Mouse (Mus musculus): Measurements from ENCODE around the gene Fam205c. TPM values are rescaled to one million over a fixed set of nuclear protein-coding genes. Genes with fewer than 3 reads are reported as not detected.

Fam205c gene
- 2.0 and 2.3 TPM in 2 replicates for polyA plus RNA-seq (2015; fragmentation: Nextera tagmentation; extraction: Ambion mirVana)

GRCm38 (mm10) chr4:42874134-42874533 is at the start of gene Fam205c:
TSS of gene Fam205c (minus strand) at chr4:42874234.
- no peak within 1 kb of the TSS for H3K9ac ChIP-seq (ENCODE audit: low read depth, low read length)
- no peaks in the 10 kb centered on the region for H3K36me3 ChIP-seq (ENCODE audit: control insufficient read depth, insufficient read depth, low read length)
- H3K4me1 ChIP-seq (ENCODE audit: control insufficient read depth, insufficient read depth, low read length) = no peaks in the 10 kb centered on the region
- H3K4me3 ChIP-seq (ENCODE audit: low read depth, low read length) = no peak within 1 kb of the TSS
- no peak within 1 kb of the TSS for H3K27ac ChIP-seq (ENCODE audit: low read length)
- ATAC-seq = no peak
- no peaks in the 10 kb centered on the region for H3K27me3 ChIP-seq (ENCODE audit: control insufficient read depth, insufficient read depth, low read depth, low read length)
- H3K4me2 ChIP-seq (ENCODE audit: low read length) = no peak within 1 kb of the TSS
- H3K9me3 ChIP-seq (replicated peaks; ENCODE audit: control insufficient read depth, low read length, poor library complexity, severe bottlenecking) = no peaks in the 10 kb centered on the region
- WGBS = 82% methylated on average over 7 of the region's 7 CpGs

- no peak overlapping the region for H3K4me2 ChIP-seq (ENCODE audit: low read length)
Observed at GRCm38 (mm10) chr4:42922461-42922860, 48.4 kb upstream of the Fam205c start.

GRCm38 (mm10) chr4:42922056-42922455 is 48.0 kb upstream of the Fam205c start:
- H3K27me3 ChIP-seq (ENCODE audit: control insufficient read depth, insufficient read depth, low read depth, low read length) = no peaks in the 10 kb centered on the region
- peaks cover 9% of the 10 kb centered on the region for H3K4me1 ChIP-seq (ENCODE audit: control insufficient read depth, insufficient read depth, low read length)
- ATAC-seq = no peak
- no peaks in the 10 kb centered on the region for H3K9me3 ChIP-seq (replicated peaks; ENCODE audit: control insufficient read depth, low read length, poor library complexity, severe bottlenecking)
- H3K4me3 ChIP-seq (ENCODE audit: low read depth, low read length) = no peak overlapping the region
- H3K9ac ChIP-seq (ENCODE audit: low read depth, low read length) = no peak overlapping the region
- H3K27ac ChIP-seq (ENCODE audit: low read length) = no peak overlapping the region
- H3K36me3 ChIP-seq (ENCODE audit: control insufficient read depth, insufficient read depth, low read length) = no peaks in the 10 kb centered on the region
- no peak overlapping the region for H3K4me2 ChIP-seq (ENCODE audit: low read length)
- WGBS = 45% methylated on average over 6 of the region's 6 CpGs

More at GRCm38 (mm10) chr4:42922461-42922860, 48.4 kb upstream of the Fam205c start:
- H3K4me1 ChIP-seq (ENCODE audit: control insufficient read depth, insufficient read depth, low read length) = peaks cover 9% of the 10 kb centered on the region
- WGBS = 82% methylated on average over 8 of the region's 8 CpGs
- no peaks in the 10 kb centered on the region for H3K9me3 ChIP-seq (replicated peaks; ENCODE audit: control insufficient read depth, low read length, poor library complexity, severe bottlenecking)
- ATAC-seq = no peak
- H3K9ac ChIP-seq (ENCODE audit: low read depth, low read length) = no peak overlapping the region
- no peak overlapping the region for H3K27ac ChIP-seq (ENCODE audit: low read length)
- no peak overlapping the region for H3K4me3 ChIP-seq (ENCODE audit: low read depth, low read length)
- H3K27me3 ChIP-seq (ENCODE audit: control insufficient read depth, insufficient read depth, low read depth, low read length) = no peaks in the 10 kb centered on the region
- no peaks in the 10 kb centered on the region for H3K36me3 ChIP-seq (ENCODE audit: control insufficient read depth, insufficient read depth, low read length)

GRCm38 (mm10) chr4:42921536-42921935 is 47.5 kb upstream of the Fam205c start:
- Histone ChIP-seq H3K4me1 (ENCODE audit: control insufficient read depth, insufficient read depth, low read length) (peaks cover 9% of the 10 kb centered on the region), H3K4me3 (ENCODE audit: low read depth, low read length) (no peak overlapping the region), H3K27ac (ENCODE audit: low read length) (no peak overlapping the region), H3K27me3 (ENCODE audit: control insufficient read depth, insufficient read depth, low read depth, low read length) (no peaks in the 10 kb centered on the region), H3K9me3 (replicated peaks; ENCODE audit: control insufficient read depth, low read length, poor library complexity, severe bottlenecking) (no peaks in the 10 kb centered on the region), H3K4me2 (ENCODE audit: low read length) (no peak overlapping the region), H3K9ac (ENCODE audit: low read depth, low read length) (no peak overlapping the region), H3K36me3 (ENCODE audit: control insufficient read depth, insufficient read depth, low read length) (no peaks in the 10 kb centered on the region)
- ATAC-seq = no peak
- 74% methylated on average over 2 of the region's 2 CpGs for WGBS

GRCm38 (mm10) chr4:42920726-42921125 is 46.7 kb upstream of the Fam205c start:
- no peak for ATAC-seq
- H3K4me3 ChIP-seq (ENCODE audit: low read depth, low read length) = no peak overlapping the region
- no peaks in the 10 kb centered on the region for H3K36me3 ChIP-seq (ENCODE audit: control insufficient read depth, insufficient read depth, low read length)
- peaks cover 11% of the 10 kb centered on the region for H3K4me1 ChIP-seq (ENCODE audit: control insufficient read depth, insufficient read depth, low read length)
- H3K9ac ChIP-seq (ENCODE audit: low read depth, low read length) = no peak overlapping the region
- H3K27me3 ChIP-seq (ENCODE audit: control insufficient read depth, insufficient read depth, low read depth, low read length) = no peaks in the 10 kb centered on the region
- H3K4me2 ChIP-seq (ENCODE audit: low read length) = no peak overlapping the region
- no peaks in the 10 kb centered on the region for H3K9me3 ChIP-seq (replicated peaks; ENCODE audit: control insufficient read depth, low read length, poor library complexity, severe bottlenecking)
- WGBS = 84% methylated on average over 9 of the region's 9 CpGs
- no peak overlapping the region for H3K27ac ChIP-seq (ENCODE audit: low read length)

- Histone ChIP-seq H3K4me3 (ENCODE audit: low read depth, low read length) (peak overlapping the region; percentile 81), H3K9ac (ENCODE audit: low read depth, low read length) (peak overlapping the region; percentile 96), H3K9me3 (replicated peaks; ENCODE audit: control insufficient read depth, low read length, poor library complexity, severe bottlenecking) (no peaks in the 10 kb centered on the region), H3K27ac (ENCODE audit: low read length) (peak overlapping the region; percentile 79), H3K4me1 (ENCODE audit: control insufficient read depth, insufficient read depth, low read length) (peaks cover 14% of the 10 kb centered on the region), H3K4me2 (ENCODE audit: low read length) (peak overlapping the region; percentile 81), H3K27me3 (ENCODE audit: control insufficient read depth, insufficient read depth, low read depth, low read length) (no peaks in the 10 kb centered on the region), H3K36me3 (ENCODE audit: control insufficient read depth, insufficient read depth, low read length) (no peaks in the 10 kb centered on the region)
- ATAC-seq = peak; percentile 47
- WGBS = 6% methylated on average over 24 of the region's 26 CpGs
Observed at GRCm38 (mm10) chr4:42917402-42917774, 43.4 kb upstream of the Fam205c start.

- no peaks in the 10 kb centered on the region for H3K9me3 ChIP-seq (replicated peaks; ENCODE audit: control insufficient read depth, low read length, poor library complexity, severe bottlenecking)
- peak; percentile 87 for ATAC-seq
- no peaks in the 10 kb centered on the region for H3K27me3 ChIP-seq (ENCODE audit: control insufficient read depth, insufficient read depth, low read depth, low read length)
- peak within 1 kb of the TSS; percentile 81 for H3K4me2 ChIP-seq (ENCODE audit: low read length)
- peak within 1 kb of the TSS; percentile 79 for H3K27ac ChIP-seq (ENCODE audit: low read length)
- H3K4me1 ChIP-seq (ENCODE audit: control insufficient read depth, insufficient read depth, low read length) = peaks cover 14% of the 10 kb centered on the region
- WGBS = under 1% methylated on average over 60 of the region's 90 CpGs
- peak within 1 kb of the TSS; percentile 81 for H3K4me3 ChIP-seq (ENCODE audit: low read depth, low read length)
- no peaks in the 10 kb centered on the region for H3K36me3 ChIP-seq (ENCODE audit: control insufficient read depth, insufficient read depth, low read length)
- peak within 1 kb of the TSS; percentile 96 for H3K9ac ChIP-seq (ENCODE audit: low read depth, low read length)
Observed at GRCm38 (mm10) chr4:42916617-42917401, 42.8 kb upstream of the Fam205c start, which contains the start of gene Phf24. TSS of gene Phf24 (plus strand) at chr4:42916660.

DNA sequence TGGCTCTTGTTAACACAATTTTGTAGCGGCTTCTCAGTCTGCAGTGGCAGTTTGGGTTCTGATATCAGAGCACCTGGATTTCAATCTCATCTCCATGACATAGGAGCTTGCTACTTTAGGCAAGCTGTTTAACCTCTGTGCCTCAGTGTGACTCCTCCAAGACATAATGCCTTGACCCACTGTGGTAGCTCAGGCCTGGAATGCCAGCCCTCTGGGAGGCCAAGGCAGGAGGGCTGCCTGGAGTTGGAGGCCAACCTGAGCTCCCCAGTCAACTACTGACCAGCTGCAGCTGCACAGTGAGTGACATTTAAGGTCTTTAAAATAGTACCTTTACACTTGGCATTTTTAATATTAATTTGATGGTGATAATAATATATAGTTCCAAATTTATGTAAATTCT is 41.9 kb upstream of the Fam205c start:
- no peak overlapping the region for H3K9ac ChIP-seq (ENCODE audit: low read depth, low read length)
- no peaks in the 10 kb centered on the region for H3K9me3 ChIP-seq (replicated peaks; ENCODE audit: control insufficient read depth, low read length, poor library complexity, severe bottlenecking)
- H3K4me1 ChIP-seq (ENCODE audit: control insufficient read depth, insufficient read depth, low read length) = peaks cover 11% of the 10 kb centered on the region; the same call in 1 of the 2 replicates
- peak overlapping the region; percentile 25; the same call in 1 of the 2 replicates for H3K4me2 ChIP-seq (ENCODE audit: low read length)
- H3K27ac ChIP-seq (ENCODE audit: low read length) = no peak overlapping the region
- no peak for ATAC-seq
- no peaks in the 10 kb centered on the region for H3K27me3 ChIP-seq (ENCODE audit: control insufficient read depth, insufficient read depth, low read depth, low read length)
- 85% methylated on average over 1 of the region's 1 CpGs for WGBS
- H3K36me3 ChIP-seq (ENCODE audit: control insufficient read depth, insufficient read depth, low read length) = no peaks in the 10 kb centered on the region
- no peak overlapping the region for H3K4me3 ChIP-seq (ENCODE audit: low read depth, low read length)

GRCm38 (mm10) chr4:42915311-42915710 is 41.3 kb upstream of the Fam205c start:
- no peak for ATAC-seq
- no peak overlapping the region for H3K4me3 ChIP-seq (ENCODE audit: low read depth, low read length)
- H3K4me1 ChIP-seq (ENCODE audit: control insufficient read depth, insufficient read depth, low read length) = peaks cover 11% of the 10 kb centered on the region; the same call in 1 of the 2 replicates
- H3K9ac ChIP-seq (ENCODE audit: low read depth, low read length) = no peak overlapping the region
- no peaks in the 10 kb centered on the region for H3K36me3 ChIP-seq (ENCODE audit: control insufficient read depth, insufficient read depth, low read length)
- no peak overlapping the region for H3K4me2 ChIP-seq (ENCODE audit: low read length)
- no peaks in the 10 kb centered on the region for H3K9me3 ChIP-seq (replicated peaks; ENCODE audit: control insufficient read depth, low read length, poor library complexity, severe bottlenecking)
- no peak overlapping the region for H3K27ac ChIP-seq (ENCODE audit: low read length)
- no peaks in the 10 kb centered on the region for H3K27me3 ChIP-seq (ENCODE audit: control insufficient read depth, insufficient read depth, low read depth, low read length)
- WGBS = 84% methylated on average over 12 of the region's 12 CpGs

Measured in midbrain, embryonic 16.5 days (tissue).